Mouse (Mus musculus) heart, embryonic 11.5 days (tissue): ENCODE measurements around the gene Msi2. TPM values are rescaled to one million over a fixed set of nuclear protein-coding genes. Genes with fewer than 3 reads are reported as not detected.

Experiments
- ATAC-seq: fragments of 200-750 bp; cut with Nextera tagmentation; replicated peaks from 2 replicates; pipeline ENCODE4 v1.8.0; 2017; ENCODE audit warnings: moderate library complexity; ENCODE audit not compliant: insufficient number of reproducible peaks, low FRiP score, low TSS enrichment
- H3K27ac ChIP-seq: fragments of 300-500 bp; sonication (generic); 2 replicates; pipeline ENCODE4 v1.5.1; 2014; ENCODE audit warnings: mild to moderate bottlenecking, low read depth, low read length
- H3K27me3 ChIP-seq: fragments of 300-500 bp; sonication (generic); 2 replicates; pipeline ENCODE4 v1.6.1; 2014; ENCODE audit warnings: mild to moderate bottlenecking, low read length, mixed read lengths; ENCODE audit not compliant: control insufficient read depth, insufficient read depth
- H3K36me3 ChIP-seq: fragments of 300-500 bp; sonication (generic); 2 replicates; pipeline ENCODE4 v1.6.1; 2014; ENCODE audit warnings: mild to moderate bottlenecking, low read length, moderate library complexity, mixed read lengths; ENCODE audit not compliant: control insufficient read depth, insufficient read depth
- H3K4me1 ChIP-seq: fragments of 300-500 bp; sonication (generic); 2 replicates; pipeline ENCODE4 v1.6.1; 2014; ENCODE audit warnings: low read length; ENCODE audit not compliant: control insufficient read depth, insufficient read depth
- H3K4me2 ChIP-seq: fragments of 300-500 bp; sonication (generic); 2 replicates; pipeline ENCODE4 v1.6.1; 2014; ENCODE audit warnings: mild to moderate bottlenecking, moderate library complexity
- H3K4me3 ChIP-seq: fragments of 300-500 bp; sonication (generic); 2 replicates; pipeline ENCODE4 v1.5.1; 2014; ENCODE audit warnings: low read depth, low read length
- H3K9ac ChIP-seq: fragments of 300-500 bp; sonication (generic); 2 replicates; pipeline ENCODE4 v1.6.1; 2014; ENCODE audit warnings: mild to moderate bottlenecking, low read depth, low read length, moderate library complexity
- H3K9me3 ChIP-seq: fragments of 300-500 bp; sonication (generic); replicated peaks from 2 replicates; pipeline ENCODE4 v1.6.1; 2016; ENCODE audit warnings: low read length; ENCODE audit not compliant: control insufficient read depth
- WGBS: fragments of 180-500 bp; shearing (Covaris S2); extraction: QIAGEN DNeasy Blood & Tissue Kit; methylation state at CpG from one replicate; pipeline ENCODE4 v1.1.7; 2014; ENCODE audit not compliant: insufficient replicate concordance; 5-methylcytosine and 5-hydroxymethylcytosine counted together
- polyA plus RNA-seq: library from polyadenylated mRNA; unstranded; fragments of >200 nt; fragmentation: Nextera tagmentation; extraction: Ambion mirVana; gene quantifications from 2 replicates; pipeline ENCODE4 v1.2.1, GENCODE M21; 2014

Gene Msi2
- polyA plus RNA-seq, 1 experiment from 2014 or later: 18.4 TPM

DNA sequence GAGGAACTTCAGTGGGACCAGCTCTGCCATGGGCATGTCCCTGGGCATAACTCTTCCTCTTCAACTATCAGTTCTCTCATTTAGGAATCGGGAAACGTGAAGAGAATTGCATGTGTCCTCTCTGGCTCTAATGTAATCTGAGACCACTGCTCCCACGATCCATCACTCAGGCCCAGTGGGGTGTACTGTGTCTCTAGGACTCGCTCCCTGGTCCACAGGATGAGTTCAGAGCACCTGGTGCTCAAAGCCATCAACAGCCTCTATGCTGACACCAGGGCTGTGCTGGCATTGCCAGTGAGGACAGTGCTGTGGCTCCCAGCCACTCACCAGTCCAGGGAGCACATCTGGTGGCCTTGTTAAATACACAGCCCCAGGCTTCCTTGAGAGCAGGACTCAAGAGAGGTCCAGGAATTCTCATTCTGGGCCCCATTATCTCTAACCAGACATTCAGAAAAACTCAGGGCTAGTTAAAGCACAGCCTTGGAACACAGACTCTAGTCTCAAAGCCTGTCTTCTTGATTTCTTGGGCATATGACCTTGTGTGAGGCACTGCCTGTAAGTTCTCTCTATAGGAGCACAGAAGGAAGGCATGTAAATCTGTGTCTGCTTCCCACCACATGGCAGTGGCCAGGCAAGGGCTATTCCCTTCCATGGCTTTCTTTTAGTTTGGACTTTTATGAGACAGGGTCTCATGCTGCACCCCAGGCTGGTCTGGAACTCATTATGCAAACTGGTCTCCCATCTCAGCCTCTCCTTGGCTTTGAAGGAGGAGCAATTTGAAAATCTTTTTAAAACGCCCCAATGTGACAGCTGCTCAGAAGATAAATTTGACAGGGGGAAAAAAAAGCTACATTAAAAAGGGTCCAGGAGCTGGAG, 211.5 kb downstream of the Msi2 start:
- no peak for ATAC-seq
- no peak overlapping the region for H3K4me3 ChIP-seq
- H3K9ac ChIP-seq: no peak overlapping the region
- H3K9me3 ChIP-seq: no peaks in the 10 kb centered on the region
- WGBS: 48% methylated on average over 5 of the region's 5 CpGs
- no peaks in the 10 kb centered on the region for H3K36me3 ChIP-seq
- peak overlapping the region; percentile 37; the same call in 1 of the 2 replicates for H3K27ac ChIP-seq
- H3K4me2 ChIP-seq: no peak overlapping the region
- peaks cover 16% of the 10 kb centered on the region for H3K4me1 ChIP-seq
- H3K27me3 ChIP-seq: no peaks in the 10 kb centered on the region

DNA sequence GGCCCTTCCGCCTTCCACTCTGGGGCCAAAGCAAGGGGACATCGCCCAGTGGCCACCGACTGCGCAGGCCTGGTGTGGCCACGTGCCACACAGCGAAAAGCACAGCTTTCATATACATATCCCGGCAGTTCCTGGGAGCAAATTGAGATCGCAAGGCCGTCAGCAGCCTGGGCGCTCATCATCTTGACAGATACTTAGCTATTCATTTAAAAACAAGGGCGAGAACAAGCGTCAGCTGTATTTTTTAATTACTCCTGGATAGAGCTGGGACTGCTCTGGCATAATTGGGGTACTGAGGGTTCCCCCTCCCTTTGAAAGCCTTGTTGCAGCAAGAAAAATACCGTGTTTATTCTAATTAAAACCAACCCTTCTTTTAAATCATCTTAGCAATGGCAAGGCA, 212.2 kb downstream of the Msi2 start:
- no peak overlapping the region for H3K9ac ChIP-seq
- ATAC-seq: no peak
- WGBS: 89% methylated on average over 13 of the region's 13 CpGs
- H3K27ac ChIP-seq: no peak overlapping the region
- no peak overlapping the region for H3K4me2 ChIP-seq
- no peaks in the 10 kb centered on the region for H3K27me3 ChIP-seq
- no peaks in the 10 kb centered on the region for H3K36me3 ChIP-seq
- peaks cover 16% of the 10 kb centered on the region for H3K4me1 ChIP-seq
- no peak overlapping the region for H3K4me3 ChIP-seq
- no peaks in the 10 kb centered on the region for H3K9me3 ChIP-seq

DNA sequence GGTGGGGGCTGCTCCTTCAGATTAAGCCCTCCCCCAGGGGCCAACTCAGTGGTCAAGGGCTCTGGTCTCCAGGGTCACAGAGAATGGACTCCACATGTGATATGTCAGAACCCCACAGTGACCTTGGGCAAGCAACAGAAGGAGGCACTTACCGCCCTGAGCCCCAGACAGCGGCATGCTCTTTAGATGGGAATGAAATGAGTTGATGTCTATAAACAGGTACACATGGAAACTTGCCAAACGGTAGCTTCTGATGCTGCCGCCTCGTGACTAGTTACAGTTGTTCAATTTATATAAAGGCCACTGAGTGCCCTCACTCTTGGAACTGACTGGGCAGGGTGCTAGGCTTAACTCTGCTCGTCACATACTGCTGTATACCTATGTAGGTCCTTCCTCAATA, 215.7 kb downstream of the Msi2 start:
- Histone ChIP-seq H3K4me1 (peaks cover 31% of the 10 kb centered on the region), H3K9me3 (no peaks in the 10 kb centered on the region), H3K36me3 (no peaks in the 10 kb centered on the region), H3K4me2 (no peak overlapping the region), H3K4me3 (no peak overlapping the region), H3K27ac (peak overlapping the region; percentile 72), H3K9ac (no peak overlapping the region), H3K27me3 (no peaks in the 10 kb centered on the region)
- WGBS: 71% methylated on average over 6 of the region's 6 CpGs
- peak; percentile 48; the same call in 1 of the 2 replicates for ATAC-seq

DNA sequence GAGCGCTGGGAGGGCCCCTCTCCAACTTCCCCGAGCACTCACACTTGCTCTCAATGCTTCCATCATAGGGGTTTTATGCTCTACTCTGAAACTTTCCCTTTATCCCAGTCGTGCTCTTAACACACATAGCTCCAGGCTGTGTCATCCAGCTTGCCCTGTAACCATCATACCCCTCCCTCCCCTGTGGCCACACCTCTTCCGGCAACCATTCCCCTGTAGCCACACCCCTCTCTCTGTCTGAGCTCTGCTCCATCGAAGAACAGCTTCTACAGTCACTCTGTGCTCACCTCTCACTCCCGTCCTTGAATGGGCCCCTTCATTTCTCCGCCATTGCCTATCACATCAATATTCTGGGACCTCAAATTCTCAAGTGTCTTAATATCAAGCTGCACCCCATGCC, 219.8 kb downstream of the Msi2 start:
- no peaks in the 10 kb centered on the region for H3K9me3 ChIP-seq
- H3K4me3 ChIP-seq: no peak overlapping the region
- H3K4me1 ChIP-seq: peaks cover 39% of the 10 kb centered on the region
- 51% methylated on average over 7 of the region's 7 CpGs for WGBS
- H3K36me3 ChIP-seq: no peaks in the 10 kb centered on the region
- no peak overlapping the region for H3K4me2 ChIP-seq
- no peak overlapping the region for H3K9ac ChIP-seq
- no peak for ATAC-seq
- no peaks in the 10 kb centered on the region for H3K27me3 ChIP-seq
- H3K27ac ChIP-seq: no peak overlapping the region

DNA sequence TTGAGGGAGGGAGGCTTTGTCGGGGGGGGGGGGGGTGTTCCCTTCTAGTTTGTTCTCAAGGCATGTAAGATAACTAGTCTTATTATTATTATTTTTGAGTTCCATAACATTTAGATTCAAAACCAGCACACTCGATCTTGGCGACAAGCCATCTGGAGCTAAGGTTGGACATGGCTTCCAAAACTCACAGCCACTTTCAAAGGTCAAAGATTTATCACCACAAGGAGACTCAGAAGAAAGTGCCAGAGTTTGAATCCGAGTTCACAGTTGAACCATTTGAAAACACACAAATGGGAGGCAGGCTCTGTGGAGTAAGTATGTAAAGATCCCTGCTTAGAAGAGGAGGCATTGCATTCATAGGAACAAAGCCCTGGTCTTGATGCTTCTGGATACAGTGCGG, 221.9 kb downstream of the Msi2 start:
- Histone ChIP-seq H3K4me1 (peaks cover 32% of the 10 kb centered on the region), H3K27me3 (no peaks in the 10 kb centered on the region), H3K27ac (no peak overlapping the region), H3K4me2 (no peak overlapping the region), H3K9me3 (no peaks in the 10 kb centered on the region), H3K36me3 (no peaks in the 10 kb centered on the region), H3K9ac (no peak overlapping the region), H3K4me3 (no peak overlapping the region)
- ATAC-seq: no peak
- 86% methylated on average over 5 of the region's 5 CpGs for WGBS

DNA sequence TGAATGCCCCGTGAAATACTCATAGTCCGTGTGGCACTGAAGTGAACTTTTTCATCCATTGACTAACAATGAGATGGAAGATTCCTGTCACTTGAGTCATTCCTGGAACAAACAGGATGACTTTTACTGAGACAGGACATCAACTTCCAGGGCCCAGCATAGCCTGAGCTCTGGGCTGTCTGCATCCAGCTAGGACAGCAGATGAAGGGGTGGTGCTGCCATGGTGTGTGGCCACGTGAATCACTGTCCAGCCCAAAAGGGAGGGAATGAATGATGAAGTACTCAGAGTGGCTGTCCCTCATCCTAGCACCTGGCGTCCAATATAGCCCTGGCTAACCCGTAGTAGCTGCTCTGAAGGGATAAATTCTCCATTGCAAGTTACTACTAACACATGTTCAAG, 222.6 kb downstream of the Msi2 start:
- no peak overlapping the region for H3K4me3 ChIP-seq
- no peaks in the 10 kb centered on the region for H3K9me3 ChIP-seq
- H3K27ac ChIP-seq: no peak overlapping the region
- WGBS: 83% methylated on average over 5 of the region's 5 CpGs
- no peak for ATAC-seq
- no peak overlapping the region for H3K4me2 ChIP-seq
- no peak overlapping the region for H3K9ac ChIP-seq
- H3K4me1 ChIP-seq: peaks cover 32% of the 10 kb centered on the region
- no peaks in the 10 kb centered on the region for H3K27me3 ChIP-seq
- H3K36me3 ChIP-seq: no peaks in the 10 kb centered on the region

DNA sequence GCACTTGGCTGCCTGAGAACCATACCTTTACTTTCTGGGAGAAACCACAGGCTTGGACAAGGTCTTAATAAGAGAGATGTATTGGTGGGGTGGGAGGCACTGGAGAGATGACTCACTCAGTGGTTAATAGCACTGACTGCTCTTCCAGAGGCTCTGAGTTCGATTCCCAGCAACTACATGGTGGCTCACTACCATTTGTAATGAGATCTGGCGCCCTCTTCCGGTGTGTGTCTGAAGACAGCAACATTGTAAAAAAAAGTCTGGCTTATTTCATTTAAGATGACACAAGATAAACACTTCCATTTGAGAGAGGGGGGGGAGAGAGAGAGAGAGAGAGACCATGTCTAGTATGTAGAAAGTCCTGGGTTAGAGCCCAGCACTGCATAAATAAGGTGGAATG, 223.3 kb downstream of the Msi2 start:
- Histone ChIP-seq H3K4me2 (no peak overlapping the region), H3K4me1 (peaks cover 35% of the 10 kb centered on the region), H3K36me3 (no peaks in the 10 kb centered on the region), H3K27me3 (no peaks in the 10 kb centered on the region), H3K27ac (no peak overlapping the region), H3K9ac (no peak overlapping the region), H3K4me3 (no peak overlapping the region), H3K9me3 (no peaks in the 10 kb centered on the region)
- WGBS: 83% methylated on average over 3 of the region's 3 CpGs
- ATAC-seq: no peak

DNA sequence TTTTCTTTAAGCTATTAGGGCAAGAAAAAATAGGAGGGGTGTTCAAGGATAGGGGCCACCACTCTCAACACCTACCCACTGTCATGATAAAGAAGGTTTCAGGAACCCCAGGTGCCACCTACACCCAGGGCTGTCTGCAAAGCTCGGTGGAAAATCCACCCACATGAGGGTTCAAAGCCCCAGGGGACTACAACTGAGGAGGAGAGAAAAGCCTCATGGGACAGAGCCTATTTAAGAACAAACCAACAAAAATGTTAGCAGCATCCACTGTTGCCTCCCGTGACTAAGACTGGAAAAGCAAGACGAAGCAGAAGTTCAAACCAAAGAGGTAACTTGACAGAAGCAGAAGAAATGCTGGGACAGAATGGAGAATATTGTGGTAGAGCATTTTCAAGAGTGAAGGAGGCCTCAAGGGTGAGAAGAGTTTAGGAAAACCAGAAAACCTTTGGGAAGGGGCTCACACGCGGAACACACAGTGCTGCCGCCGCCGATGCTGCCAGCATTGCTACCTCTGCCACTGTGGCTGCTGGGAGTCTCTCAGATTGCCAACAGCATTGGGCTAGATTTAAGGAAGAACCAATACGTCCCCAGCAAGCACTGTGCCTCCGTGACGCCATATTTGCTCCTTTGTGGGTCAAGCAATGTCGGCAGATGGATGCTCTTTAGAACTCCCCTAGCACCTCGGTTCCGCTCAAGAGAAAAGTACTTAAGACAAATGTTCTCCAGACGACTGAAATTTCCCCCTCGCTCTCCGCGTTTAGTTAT, 224.3 kb downstream of the Msi2 start:
- peaks cover 43% of the 10 kb centered on the region for H3K4me1 ChIP-seq
- no peak for ATAC-seq
- no peaks in the 10 kb centered on the region for H3K36me3 ChIP-seq
- H3K9me3 ChIP-seq: no peaks in the 10 kb centered on the region
- no peaks in the 10 kb centered on the region for H3K27me3 ChIP-seq
- H3K9ac ChIP-seq: no peak overlapping the region
- H3K4me3 ChIP-seq: no peak overlapping the region
- 86% methylated on average over 18 of the region's 18 CpGs for WGBS
- no peak overlapping the region for H3K4me2 ChIP-seq
- no peak overlapping the region; the same call in 1 of the 2 replicates for H3K27ac ChIP-seq
